ENCODE assay signal across 26 mouse cellular contexts in genomic region chr5:32243286-32243885, GRCm38 (mm10). TPM values are rescaled to one million over a fixed set of nuclear protein-coding genes. Genes with fewer than 3 reads are reported as not detected.
A peak's percentile ranks its signal among the peaks of the same experiment; 100 is the strongest.
DNase-seq lines count a peak whose midpoint lies in the region; ATAC-seq and TF ChIP-seq lines count a peak whose summit lies in the region.
"Had no signal": no experiment of that assay in that cellular context is flagged by ENCODE, and none has a peak within 500 bp of the region (broad histone marks: within the 10 kb centered on the region; RNA-seq: fewer than 3 reads in every experiment).

No protein-coding gene starts in this region.

- in situ Hi-C loops in Patski (cut with MboI; ENCODE audit: low pct_unique_long_range_greater_than_20kb), result no loop called here

- no peaks in the 10 kb centered on the region for H3K27me3 ChIP-seq in kidney, adult 2 months (replicated peaks; ENCODE audit: control insufficient read depth, insufficient read depth, low read length)
- no peaks in the 10 kb centered on the region for H3K27me3 ChIP-seq in Patski
- H3K27me3 ChIP-seq: embryonic facial prominence, embryonic 13.5 days; forebrain, embryonic 15.5 days; hindbrain, embryonic 15.5 days had no signal

- peak; percentile 75 for DNase-seq in kidney, adult 2 months
- no peak for DNase-seq in kidney, postnatal 14 days
- peak; percentile 13 for DNase-seq in left cerebral cortex, postnatal 4 days
- DNase-seq in left cerebral cortex, postnatal 14 days (ENCODE audit: low spot score in 2 of 2), result no peak
- peak; percentile 96 for DNase-seq in Muller cell, postnatal 12 days (ENCODE audit: inconsistent ontology term)
- peak; percentile 68 for DNase-seq in Patski (ENCODE audit: low read depth, low spot score)
- DNase-seq: adrenal gland, adult 8-10 months; B cell, adult 2 months; cerebellum, adult 11 months; cerebellum, adult 9-10 months; gastrocnemius, adult 2 months; gastrocnemius, postnatal 36 days; heart, postnatal 14 days; lung, embryonic 14.5 days; lung, postnatal 14 days; midbrain, embryonic 14.5 days; thymus, postnatal 4 days had no signal

- H3K36me3 ChIP-seq in kidney, adult 2 months (ENCODE audit: control insufficient read depth, insufficient read depth, low read length), result no peaks in the 10 kb centered on the region
- H3K36me3 ChIP-seq: embryonic facial prominence, embryonic 13.5 days; forebrain, embryonic 10.5 days; forebrain, embryonic 15.5 days; hindbrain, embryonic 10.5 days; hindbrain, embryonic 15.5 days had no signal

- H3K27ac ChIP-seq in kidney, adult 2 months (ENCODE audit: insufficient read depth, low read depth, low read length), result no peak overlapping the region
- H3K27ac ChIP-seq: embryonic facial prominence, embryonic 13.5 days; forebrain, embryonic 10.5 days; forebrain, embryonic 15.5 days; gastrocnemius, adult 2 months; hindbrain, embryonic 10.5 days; hindbrain, embryonic 15.5 days; left cerebral cortex, adult 2 months; liver, embryonic 14.5 days had no signal

- no peak for ATAC-seq in Patski
- ATAC-seq in granulocyte monocyte progenitor cell, adult 5-6 weeks (replicated peaks; ENCODE audit: poor library complexity, severe bottlenecking), result no peak
- ATAC-seq: forebrain, embryonic 15.5 days had no signal

- no peak overlapping the region for H3K4me3 ChIP-seq in kidney, adult 2 months (ENCODE audit: insufficient read depth, low read depth, low read length)
- H3K4me3 ChIP-seq: embryonic facial prominence, embryonic 13.5 days; forebrain, embryonic 10.5 days; forebrain, embryonic 15.5 days; gastrocnemius, adult 2 months; hindbrain, embryonic 10.5 days; hindbrain, embryonic 15.5 days; left cerebral cortex, adult 2 months had no signal

- no peak for TF ChIP-seq CTCF in kidney, adult 2 months (conservative IDR thresholded peaks at IDR 0.05; ENCODE audit: insufficient read depth, insufficient read length, low read depth, low read length)
- no peak for TF ChIP-seq CTCF in Patski (IDR thresholded peaks at IDR 0.05)

- WGBS in kidney, adult 2 months, result 66% methylated on average over 7 of the region's 7 CpGs

- CTCF ChIA-PET in Patski (lab: Charles Lee), result interaction anchor here (0.9 to 1.9 kb wide), 3 partner anchors 9 to 79 kb away, joined by 4 to 5 read pairs (median 4); no protein-coding TSS in a partner anchor

- POLR2A ChIA-PET in Patski (lab: Charles Lee), result interaction anchor here (0.6 kb wide), 1 partner anchor 531 kb away, joined by 4 read pairs; no protein-coding TSS in a partner anchor

- intact Hi-C loops in left cerebral cortex, postnatal 4 days (cut with DNase I), result no loop called here
- intact Hi-C loops in left cerebral cortex, postnatal 14 days (cut with DNase I), result no loop called here

- TF ChIP-seq POLR2A in kidney, adult 2 months (IDR thresholded peaks at IDR 0.05; ENCODE audit: low read depth, low read length), result no peak

- H3K4me1 ChIP-seq in kidney, adult 2 months (ENCODE audit: control insufficient read depth, insufficient read depth, low read length), result no peaks in the 10 kb centered on the region
- H3K4me1 ChIP-seq: embryonic facial prominence, embryonic 13.5 days; forebrain, embryonic 10.5 days; forebrain, embryonic 15.5 days; hindbrain, embryonic 10.5 days; hindbrain, embryonic 15.5 days had no signal

RNA-seq across cellular contexts. Expression of gene Plb1, which starts 10.9 kb away (rescaled TPM):
- polyA plus RNA-seq in kidney, adult 2 months (2012; rRNA removed), result 0.02 and 0.03 TPM in 2 replicates
- total RNA-seq in left cerebral cortex, postnatal 4 days (2021), result 1 to 10 TPM in 1 of 2 experiments, under 1 TPM in 1; 0.90 to 1.5 TPM
- total RNA-seq in left cerebral cortex, postnatal 14 days (2021), result 1 to 10 TPM; 2.7 to 6.3 TPM
- polyA plus RNA-seq in Patski (2021), result 0.23 TPM
- not detected in 2 replicates for total RNA-seq in granulocyte monocyte progenitor cell, adult 5-6 weeks (2014; fragmentation: Nextera tagmentation)
- total RNA-seq in granulocyte monocyte progenitor cell, adult 5-6 weeks (2017), result not detected in 2 replicates
- total RNA-seq: common myeloid progenitor, adult 5-6 weeks had no signal
- polyA plus RNA-seq: forebrain, embryonic 15.5 days; hindbrain, embryonic 15.5 days; midbrain, embryonic 14.5 days had no signal

Comparison
In these comparisons a context has a peak if more than half of its experiments do, and no peak if none do; other contexts are left out.
1. DNase-seq: peak in kidney, adult 2 months (single experiment), left cerebral cortex, postnatal 4 days (single experiment), Muller cell, postnatal 12 days (single experiment) and Patski (single experiment); none in kidney, postnatal 14 days (single experiment) and left cerebral cortex, postnatal 14 days (0 of 2).